Mouse (Mus musculus): ENCODE results near the gene Rab31. TPM values are rescaled to one million over a fixed set of nuclear protein-coding genes. Genes with fewer than 3 reads are reported as not detected.

Gene Rab31
- polyA plus RNA-seq, 1 experiment, result 18.0 TPM

GRCm38 (mm10) chr17:65741565-65741964, 31.0 kb downstream of the Rab31 start:
- H3K4me3 ChIP-seq (replicated peaks; ENCODE audit: control insufficient read depth, low read depth, low read length), result no peak overlapping the region
- no peak overlapping the region for H3K27ac ChIP-seq (ENCODE audit: control insufficient read depth, insufficient read depth, low read depth, low read length, poor library complexity)
- H3K4me1 ChIP-seq (ENCODE audit: control insufficient read depth, insufficient read depth, low read length), result no peaks in the 10 kb centered on the region; the same call in 1 of the 2 replicates
- WGBS, result 81% methylated on average over 4 of the region's 4 CpGs
- no peak for TF ChIP-seq POLR2A (IDR thresholded peaks at IDR 0.05; ENCODE audit: borderline replicate concordance, control insufficient read depth, low read depth, low read length)
- no peak for TF ChIP-seq CTCF (IDR thresholded peaks at IDR 0.05; ENCODE audit: control insufficient read depth, insufficient read depth, low read length)

- WGBS, result 69% methylated on average over 15 of the region's 15 CpGs
- Histone ChIP-seq H3K4me1 (ENCODE audit: control insufficient read depth, insufficient read depth, low read length) (no peaks in the 10 kb centered on the region; the same call in 1 of the 2 replicates), H3K27ac (ENCODE audit: control insufficient read depth, insufficient read depth, low read depth, low read length, poor library complexity) (peak overlapping the region; percentile 24; the same call in 1 of the 2 replicates), H3K4me3 (replicated peaks; ENCODE audit: control insufficient read depth, low read depth, low read length) (no peak overlapping the region)
- TF ChIP-seq CTCF (IDR thresholded peaks at IDR 0.05; ENCODE audit: control insufficient read depth, insufficient read depth, low read length), result no peak
- no peak for TF ChIP-seq POLR2A (IDR thresholded peaks at IDR 0.05; ENCODE audit: borderline replicate concordance, control insufficient read depth, low read depth, low read length)
These were observed 32.5 kb downstream of the Rab31 start for GRCm38 (mm10) chr17:65739874-65740725.

GRCm38 (mm10) chr17:65737622-65738021, 34.9 kb downstream of the Rab31 start:
- Histone ChIP-seq H3K27ac (ENCODE audit: control insufficient read depth, insufficient read depth, low read depth, low read length, poor library complexity) (peak overlapping the region; percentile 45), H3K4me3 (replicated peaks; ENCODE audit: control insufficient read depth, low read depth, low read length) (peak overlapping the region; percentile 4), H3K4me1 (ENCODE audit: control insufficient read depth, insufficient read depth, low read length) (peaks cover 3% of the 10 kb centered on the region)
- 54% methylated on average over 6 of the region's 6 CpGs for WGBS
- TF ChIP-seq CTCF (IDR thresholded peaks at IDR 0.05; ENCODE audit: control insufficient read depth, insufficient read depth, low read length) (no peak), POLR2A (IDR thresholded peaks at IDR 0.05; ENCODE audit: borderline replicate concordance, control insufficient read depth, low read depth, low read length) (no peak)

GRCm38 (mm10) chr17:65737175-65737574, 35.4 kb downstream of the Rab31 start:
- Histone ChIP-seq H3K4me3 (replicated peaks; ENCODE audit: control insufficient read depth, low read depth, low read length) (peak overlapping the region; percentile 35), H3K27ac (ENCODE audit: control insufficient read depth, insufficient read depth, low read depth, low read length, poor library complexity) (peak overlapping the region; percentile 45; the same call in 1 of the 2 replicates), H3K4me1 (ENCODE audit: control insufficient read depth, insufficient read depth, low read length) (peaks cover 5% of the 10 kb centered on the region)
- TF ChIP-seq POLR2A (IDR thresholded peaks at IDR 0.05; ENCODE audit: borderline replicate concordance, control insufficient read depth, low read depth, low read length) (no peak), CTCF (IDR thresholded peaks at IDR 0.05; ENCODE audit: control insufficient read depth, insufficient read depth, low read length) (no peak)
- 21% methylated on average over 5 of the region's 5 CpGs for WGBS

GRCm38 (mm10) chr17:65735088-65735487, 37.5 kb downstream of the Rab31 start:
- peaks cover 10% of the 10 kb centered on the region for H3K4me1 ChIP-seq (ENCODE audit: control insufficient read depth, insufficient read depth, low read length)
- no peak for TF ChIP-seq CTCF (IDR thresholded peaks at IDR 0.05; ENCODE audit: control insufficient read depth, insufficient read depth, low read length)
- TF ChIP-seq POLR2A (IDR thresholded peaks at IDR 0.05; ENCODE audit: borderline replicate concordance, control insufficient read depth, low read depth, low read length), result no peak
- no peak overlapping the region for H3K4me3 ChIP-seq (replicated peaks; ENCODE audit: control insufficient read depth, low read depth, low read length)
- H3K27ac ChIP-seq (ENCODE audit: control insufficient read depth, insufficient read depth, low read depth, low read length, poor library complexity), result no peak overlapping the region
- WGBS, result 41% methylated on average over 2 of the region's 2 CpGs

- Histone ChIP-seq H3K4me3 (replicated peaks; ENCODE audit: control insufficient read depth, low read depth, low read length) (no peak overlapping the region), H3K4me1 (ENCODE audit: control insufficient read depth, insufficient read depth, low read length) (peaks cover 12% of the 10 kb centered on the region), H3K27ac (ENCODE audit: control insufficient read depth, insufficient read depth, low read depth, low read length, poor library complexity) (peak overlapping the region; percentile 67; the same call in 1 of the 2 replicates)
- 31% methylated on average over 4 of the region's 4 CpGs for WGBS
- TF ChIP-seq POLR2A (IDR thresholded peaks at IDR 0.05; ENCODE audit: borderline replicate concordance, control insufficient read depth, low read depth, low read length) (no peak), CTCF (IDR thresholded peaks at IDR 0.05; ENCODE audit: control insufficient read depth, insufficient read depth, low read length) (no peak)
These were observed 39.9 kb downstream of the Rab31 start for GRCm38 (mm10) chr17:65732666-65733065.

- TF ChIP-seq POLR2A (IDR thresholded peaks at IDR 0.05; ENCODE audit: borderline replicate concordance, control insufficient read depth, low read depth, low read length) (no peak), CTCF (IDR thresholded peaks at IDR 0.05; ENCODE audit: control insufficient read depth, insufficient read depth, low read length) (no peak)
- WGBS, result 79% methylated on average over 9 of the region's 9 CpGs
- peaks cover 12% of the 10 kb centered on the region for H3K4me1 ChIP-seq (ENCODE audit: control insufficient read depth, insufficient read depth, low read length)
- H3K27ac ChIP-seq (ENCODE audit: control insufficient read depth, insufficient read depth, low read depth, low read length, poor library complexity), result no peak overlapping the region
- H3K4me3 ChIP-seq (replicated peaks; ENCODE audit: control insufficient read depth, low read depth, low read length), result no peak overlapping the region
These were observed 40.8 kb downstream of the Rab31 start for GRCm38 (mm10) chr17:65731710-65732109.

GRCm38 (mm10) chr17:65729945-65730741, 42.4 kb downstream of the Rab31 start:
- 9% methylated on average over 16 of the region's 16 CpGs for WGBS
- Histone ChIP-seq H3K4me3 (replicated peaks; ENCODE audit: control insufficient read depth, low read depth, low read length) (no peak overlapping the region), H3K27ac (ENCODE audit: control insufficient read depth, insufficient read depth, low read depth, low read length, poor library complexity) (peak overlapping the region; percentile 2; the same call in 1 of the 2 replicates), H3K4me1 (ENCODE audit: control insufficient read depth, insufficient read depth, low read length) (peaks cover 14% of the 10 kb centered on the region)
- TF ChIP-seq POLR2A (IDR thresholded peaks at IDR 0.05; ENCODE audit: borderline replicate concordance, control insufficient read depth, low read depth, low read length), result no peak
- no peak for TF ChIP-seq CTCF (IDR thresholded peaks at IDR 0.05; ENCODE audit: control insufficient read depth, insufficient read depth, low read length)

All from bone marrow, adult 2 months (tissue).